Mouse (Mus musculus): ENCODE measurements around the gene Enkur. TPM values are rescaled to one million over a fixed set of nuclear protein-coding genes. Genes with fewer than 3 reads are reported as not detected.

The Enkur gene
- polyA plus RNA-seq, 2 experiments: 0.02 TPM; not detected in 1

GRCm38 (mm10) chr2:21222453-21223384 is 17.6 kb upstream of the Enkur start:
- WGBS (ENCODE audit: insufficient replicate concordance): 46% methylated on average over 9 of the region's 9 CpGs
- Histone ChIP-seq H3K9me3 (ENCODE audit: control insufficient read depth, low read length) (no peaks in the 10 kb centered on the region), H3K4me1 (replicated peaks; ENCODE audit: control insufficient read depth in 2 of 2, insufficient read depth in 2 of 2, low read length in 1 of 2) (peaks cover 0 to 4% of the 10 kb centered on the region in 2 experiments; a peak in 1 of 4 replicates), H3K4me2 (ENCODE audit: low read depth) (no peak overlapping the region), H3K27me3 (ENCODE audit: control insufficient read depth, insufficient read depth, low read length) (no peaks in the 10 kb centered on the region), H3K36me3 (replicated peaks; ENCODE audit: control insufficient read depth, insufficient read depth, low read depth) (no peaks in the 10 kb centered on the region), H3K27ac (no peak overlapping the region), H3K9ac (replicated peaks) (no peak overlapping the region), H3K4me3 (ENCODE audit: insufficient read depth in 1 of 2, low read depth in 2 of 2, low read length in 2 of 2) (no peak overlapping the region)
- TF ChIP-seq CTCF (IDR thresholded peaks at IDR 0.05; ENCODE audit: low read depth): no peak
- TF ChIP-seq EP300 (IDR thresholded peaks at IDR 0.05; ENCODE audit: low read depth): no peak
- no peak for ATAC-seq (ENCODE audit: insufficient read depth)
- no peak for DNase-seq (ENCODE audit: low read depth in 3 of 3, low spot score in 3 of 3)

DNA sequence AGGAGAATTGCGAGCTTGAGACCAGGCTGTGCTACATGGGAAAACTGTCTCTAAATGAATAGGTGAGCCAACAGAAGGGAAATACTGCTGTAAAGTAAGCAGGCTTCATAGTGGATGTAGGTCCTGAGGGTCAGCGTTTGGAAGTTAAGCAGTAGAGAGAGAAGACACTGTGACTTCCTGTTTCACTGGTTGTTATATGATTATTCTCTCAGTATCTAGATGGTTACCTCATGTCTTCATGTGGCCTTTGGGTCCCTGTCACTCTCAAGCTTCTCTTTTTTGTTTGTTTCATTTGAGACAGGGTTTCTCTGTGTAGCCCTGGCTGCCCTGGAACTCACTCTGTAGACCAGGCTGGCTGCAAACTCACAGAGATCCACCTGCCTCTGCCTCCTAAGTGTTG is 10.1 kb upstream of the Enkur start:
- TF ChIP-seq EP300 (IDR thresholded peaks at IDR 0.05; ENCODE audit: low read depth): no peak
- TF ChIP-seq CTCF (IDR thresholded peaks at IDR 0.05; ENCODE audit: low read depth): no peak
- Histone ChIP-seq H3K4me3 (ENCODE audit: insufficient read depth in 1 of 2, low read depth in 2 of 2, low read length in 2 of 2) (no peak overlapping the region), H3K36me3 (replicated peaks; ENCODE audit: control insufficient read depth, insufficient read depth, low read depth) (no peaks in the 10 kb centered on the region), H3K4me2 (ENCODE audit: low read depth) (no peak overlapping the region), H3K27ac (no peak overlapping the region), H3K27me3 (ENCODE audit: control insufficient read depth, insufficient read depth, low read length) (no peaks in the 10 kb centered on the region), H3K9ac (replicated peaks) (no peak overlapping the region), H3K4me1 (replicated peaks; ENCODE audit: control insufficient read depth in 2 of 2, insufficient read depth in 2 of 2, low read length in 1 of 2) (no peaks in the 10 kb centered on the region), H3K9me3 (ENCODE audit: control insufficient read depth, low read length) (no peaks in the 10 kb centered on the region)
- WGBS (ENCODE audit: insufficient replicate concordance): 63% methylated on average over 2 of the region's 2 CpGs
- ATAC-seq (ENCODE audit: insufficient read depth): no peak
- DNase-seq (ENCODE audit: low read depth in 3 of 3, low spot score in 3 of 3): no peak

DNA sequence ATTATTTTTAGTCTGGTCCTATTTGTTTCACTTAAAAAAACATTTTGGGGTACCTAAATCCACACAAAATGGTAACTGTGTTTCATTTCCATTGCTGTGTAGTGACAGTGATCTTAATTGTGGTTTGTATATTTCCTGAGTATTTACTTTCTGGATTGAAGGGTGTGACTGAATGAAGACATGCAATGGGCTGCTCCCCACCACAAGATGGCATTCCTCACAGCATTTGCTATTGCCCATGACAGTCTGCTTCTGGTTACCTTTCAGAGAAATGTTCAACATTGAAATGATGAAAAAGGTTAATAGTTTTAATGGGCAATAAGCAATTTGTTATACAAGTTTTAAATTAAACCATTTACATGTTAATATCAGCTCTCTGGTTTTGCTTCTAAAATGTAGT is 9.2 kb upstream of the Enkur start:
- H3K27ac ChIP-seq: no peak overlapping the region
- H3K36me3 ChIP-seq (replicated peaks; ENCODE audit: control insufficient read depth, insufficient read depth, low read depth): no peaks in the 10 kb centered on the region
- TF ChIP-seq EP300 (IDR thresholded peaks at IDR 0.05; ENCODE audit: low read depth) (no peak), CTCF (IDR thresholded peaks at IDR 0.05; ENCODE audit: low read depth) (peak; percentile 23; the same call in 1 of the 2 replicates)
- ATAC-seq (ENCODE audit: insufficient read depth) (no peak), DNase-seq (ENCODE audit: low read depth in 3 of 3, low spot score in 3 of 3) (no peak)
- no peaks in the 10 kb centered on the region for H3K4me1 ChIP-seq (replicated peaks; ENCODE audit: control insufficient read depth in 2 of 2, insufficient read depth in 2 of 2, low read length in 1 of 2)
- no peaks in the 10 kb centered on the region for H3K9me3 ChIP-seq (ENCODE audit: control insufficient read depth, low read length)
- H3K4me2 ChIP-seq (ENCODE audit: low read depth): no peak overlapping the region
- no peak overlapping the region for H3K9ac ChIP-seq (replicated peaks)
- H3K27me3 ChIP-seq (ENCODE audit: control insufficient read depth, insufficient read depth, low read length): no peaks in the 10 kb centered on the region
- H3K4me3 ChIP-seq (ENCODE audit: insufficient read depth in 1 of 2, low read depth in 2 of 2, low read length in 2 of 2): no peak overlapping the region

GRCm38 (mm10) chr2:21211361-21211760 is 6.2 kb upstream of the Enkur start:
- Histone ChIP-seq H3K4me2 (ENCODE audit: low read depth) (no peak overlapping the region), H3K27me3 (ENCODE audit: control insufficient read depth, insufficient read depth, low read length) (no peaks in the 10 kb centered on the region), H3K4me1 (replicated peaks; ENCODE audit: control insufficient read depth in 2 of 2, insufficient read depth in 2 of 2, low read length in 1 of 2) (peaks cover 0 to 2% of the 10 kb centered on the region in 2 experiments; a peak in 1 of 4 replicates), H3K4me3 (ENCODE audit: insufficient read depth in 1 of 2, low read depth in 2 of 2, low read length in 2 of 2) (no peak overlapping the region), H3K36me3 (replicated peaks; ENCODE audit: control insufficient read depth, insufficient read depth, low read depth) (no peaks in the 10 kb centered on the region), H3K9ac (replicated peaks) (no peak overlapping the region), H3K9me3 (ENCODE audit: control insufficient read depth, low read length) (no peaks in the 10 kb centered on the region), H3K27ac (no peak overlapping the region)
- DNase-seq (ENCODE audit: low read depth in 3 of 3, low spot score in 3 of 3) (no peak), ATAC-seq (ENCODE audit: insufficient read depth) (no peak)
- TF ChIP-seq EP300 (IDR thresholded peaks at IDR 0.05; ENCODE audit: low read depth): no peak
- WGBS (ENCODE audit: insufficient replicate concordance): 59% methylated on average over 6 of the region's 6 CpGs

DNA sequence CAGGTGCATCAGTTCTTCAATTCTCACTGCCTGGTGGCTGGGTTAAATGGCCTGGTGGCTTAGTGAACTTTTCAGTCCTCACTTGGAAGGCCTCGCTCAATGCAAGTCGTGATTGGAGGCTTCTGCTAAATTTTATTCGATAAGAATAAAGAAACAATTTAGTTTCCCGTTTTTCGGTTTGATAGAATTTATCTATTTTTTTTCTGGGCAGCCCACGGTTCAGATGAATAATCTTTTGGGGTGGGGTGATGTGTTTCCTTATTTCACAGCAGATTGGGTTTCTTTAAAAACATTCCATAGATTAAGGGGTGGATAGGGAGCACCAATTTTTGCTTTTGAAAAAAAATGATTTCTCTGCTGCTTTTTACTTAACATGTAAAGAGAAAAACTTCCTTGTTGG is 1.1 kb upstream of the Enkur start:
- H3K27ac ChIP-seq: no peak overlapping the region
- WGBS (ENCODE audit: insufficient replicate concordance): 33% methylated on average over 6 of the region's 6 CpGs
- no peak for ATAC-seq (ENCODE audit: insufficient read depth)
- peak overlapping the region; percentile 87 for H3K4me2 ChIP-seq (ENCODE audit: low read depth)
- no peaks in the 10 kb centered on the region for H3K27me3 ChIP-seq (ENCODE audit: control insufficient read depth, insufficient read depth, low read length)
- peaks cover 9 to 10% of the 10 kb centered on the region in 2 experiments for H3K4me1 ChIP-seq (replicated peaks; ENCODE audit: control insufficient read depth in 2 of 2, insufficient read depth in 2 of 2, low read length in 1 of 2)
- H3K4me3 ChIP-seq (ENCODE audit: insufficient read depth in 1 of 2, low read depth in 2 of 2, low read length in 2 of 2): peak overlapping the region; percentile 66 to 81
- DNase-seq (ENCODE audit: low read depth in 3 of 3, low spot score in 3 of 3): no peak
- no peaks in the 10 kb centered on the region for H3K9me3 ChIP-seq (ENCODE audit: control insufficient read depth, low read length)
- no peak for TF ChIP-seq EP300 (IDR thresholded peaks at IDR 0.05; ENCODE audit: low read depth)
- H3K36me3 ChIP-seq (replicated peaks; ENCODE audit: control insufficient read depth, insufficient read depth, low read depth): no peaks in the 10 kb centered on the region
- H3K9ac ChIP-seq (replicated peaks): peak overlapping the region; percentile 62

Measured in liver, embryonic 14.5 days (tissue).